Mouse (Mus musculus): Measurements from ENCODE around the gene Ubxn6. TPM values are rescaled to one million over a fixed set of nuclear protein-coding genes. Genes with fewer than 3 reads are reported as not detected.

Gene Ubxn6
- polyA plus RNA-seq, 3 experiments from 2014 or later = 28.7 to 41.6 (median 34.2) TPM

DNA sequence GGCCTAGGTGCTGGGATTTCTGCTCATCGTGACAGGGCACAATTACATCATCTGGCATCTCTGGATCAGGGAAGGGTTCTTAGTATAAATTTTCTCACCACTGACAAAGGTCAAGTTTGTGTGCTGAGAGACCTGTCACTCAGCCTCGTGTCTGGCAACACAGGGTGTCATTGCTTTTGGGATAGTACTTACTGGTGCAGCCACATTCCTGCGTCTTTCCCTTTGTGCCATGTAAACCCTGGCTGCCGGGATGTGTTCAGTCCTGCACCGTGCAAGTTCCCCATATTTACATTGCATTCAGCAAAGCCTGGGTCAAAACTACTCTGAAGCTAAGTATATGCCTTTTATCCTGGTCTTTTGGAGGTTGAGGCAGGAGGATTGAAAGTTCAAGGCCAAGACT is 23.5 kb downstream of the Ubxn6 start:
- ATAC-seq = no peak

DNA sequence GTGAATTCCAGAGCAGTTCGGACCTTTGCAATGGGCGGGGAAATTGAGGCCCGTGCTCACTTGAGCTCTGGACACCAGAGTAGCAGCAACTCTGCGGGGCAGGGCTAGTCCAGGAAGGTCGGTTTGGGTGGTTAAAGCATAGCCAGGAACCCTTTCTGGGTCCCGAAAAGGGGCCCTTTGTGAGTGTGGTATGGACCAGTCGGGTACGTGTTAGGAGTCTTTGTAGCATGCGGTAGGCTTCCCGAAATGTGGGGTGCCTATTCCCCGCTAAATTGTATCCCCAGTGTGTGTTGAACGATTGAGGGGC is 34.0 kb downstream of the Ubxn6 start:
- ATAC-seq = no peak

- ATAC-seq = peak; percentile 71
Observed at GRCm38 (mm10) chr17:56040030-56040856, 34.6 kb downstream of the Ubxn6 start, which contains the start of gene Chaf1a. Gene Chaf1a (plus strand): TSS chr17:56040439.

DNA sequence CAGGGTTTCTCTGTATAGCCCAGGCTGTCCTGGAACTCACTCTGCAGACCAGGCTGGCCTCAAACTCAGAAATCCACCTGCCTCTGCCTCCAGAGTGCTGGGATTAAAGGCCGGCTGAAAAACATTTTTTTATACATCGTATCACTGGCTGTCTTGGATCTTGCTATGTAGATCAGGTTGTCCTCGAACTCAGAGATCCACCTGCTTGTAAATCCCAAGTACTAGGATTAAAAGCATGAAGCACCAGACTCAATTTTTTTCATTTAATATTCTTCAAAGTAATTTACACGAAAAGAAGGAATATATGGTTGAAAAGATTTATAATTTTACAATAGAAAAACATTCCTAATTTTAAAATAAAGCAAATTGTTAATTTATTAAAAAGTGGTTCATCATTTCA is 35.5 kb downstream of the Ubxn6 start:
- no peak for ATAC-seq

DNA sequence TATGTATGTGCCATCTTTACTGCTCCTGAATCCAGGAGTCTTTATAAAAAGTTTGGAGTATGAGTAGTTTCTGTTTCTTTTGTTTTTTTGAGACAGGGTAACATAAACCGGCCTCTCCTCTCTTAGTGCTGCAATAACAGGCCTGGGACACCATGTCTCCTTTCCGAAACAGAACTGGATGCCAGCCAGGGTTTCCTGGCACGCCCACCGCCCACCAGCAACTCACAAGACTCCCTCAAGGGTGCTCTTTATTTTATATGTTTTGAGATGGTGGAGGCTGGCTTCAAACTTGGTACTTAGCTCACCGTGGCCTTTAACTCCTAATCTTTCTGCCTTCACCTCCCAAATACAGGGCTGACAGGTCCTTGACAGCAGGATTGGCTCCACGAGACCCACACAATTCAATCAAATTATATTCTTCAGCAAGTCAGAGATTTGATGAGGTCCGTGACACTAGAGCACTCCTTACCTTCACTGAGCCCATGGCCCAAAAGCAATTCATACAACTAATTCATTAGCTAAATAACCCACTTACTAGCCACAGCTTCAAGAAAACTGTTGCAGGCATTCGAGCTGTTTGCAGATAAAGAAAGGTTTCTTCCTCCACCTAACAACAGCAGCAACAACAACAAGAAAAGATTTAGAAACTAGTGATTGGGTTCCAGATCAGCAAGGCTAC is 36.1 kb downstream of the Ubxn6 start:
- ATAC-seq = no peak

DNA sequence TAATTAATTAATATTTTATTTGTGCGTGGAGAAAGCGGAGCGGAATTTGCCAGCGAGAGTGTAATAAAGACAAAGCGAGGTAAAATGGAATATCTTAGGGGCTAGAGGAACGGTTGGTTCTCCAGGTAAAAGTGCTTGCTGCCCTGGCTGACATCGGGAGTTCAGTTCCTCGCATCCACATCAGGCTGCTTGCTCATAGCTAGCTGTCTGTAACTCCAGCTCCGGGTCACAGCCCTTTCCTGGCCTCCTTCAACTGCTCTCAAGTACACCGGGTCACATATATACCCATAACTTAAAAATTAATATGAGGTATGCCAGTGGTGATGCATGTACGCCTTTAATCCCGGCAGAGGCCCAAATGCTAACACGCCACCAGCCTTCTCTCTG is 37.9 kb downstream of the Ubxn6 start:
- no peak for ATAC-seq

DNA sequence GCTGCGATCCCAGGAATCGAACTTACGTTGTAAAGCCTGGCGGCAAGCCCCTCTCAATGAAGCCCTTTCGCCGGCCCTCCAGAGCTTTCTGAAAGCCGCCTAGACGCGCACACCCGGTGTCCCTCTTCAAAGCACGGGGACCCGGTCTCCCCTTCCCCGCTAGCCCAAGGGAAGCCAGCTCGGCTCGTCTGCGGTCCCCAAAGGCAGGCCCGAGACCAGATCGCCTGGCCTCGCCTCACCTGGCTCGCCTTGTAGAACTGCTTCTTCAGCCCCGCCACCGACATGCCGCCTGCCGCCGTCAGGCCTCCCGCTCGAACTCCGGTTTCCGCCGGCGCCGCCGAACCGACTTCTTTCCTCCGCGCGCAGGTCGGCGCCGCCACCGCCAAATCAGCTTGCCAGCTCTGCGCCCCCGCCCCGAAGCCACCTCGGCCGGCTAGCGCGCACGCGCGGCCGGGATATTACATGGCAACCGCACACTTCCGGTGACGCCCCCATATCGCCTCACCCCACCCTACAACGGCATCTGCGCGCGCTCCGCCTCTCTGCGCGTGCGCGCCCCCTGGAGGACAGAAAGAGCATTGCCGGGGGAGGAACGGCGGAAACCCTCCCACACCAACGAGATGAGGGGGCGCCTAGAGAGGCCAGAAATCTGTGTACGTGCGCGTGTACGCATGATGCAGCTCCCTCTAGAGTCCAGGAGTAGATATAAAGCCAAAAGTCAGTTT is 38.5 kb downstream of the Ubxn6 start, which contains the start of gene Sh3gl1:
Sh3gl1 (minus strand) TSS at position 460 of the 725 bp plus-strand sequence.
- ATAC-seq = peak; percentile 76

GRCm38 (mm10) chr17:56035216-56035615 is 39.6 kb downstream of the Ubxn6 start:
- no peak for ATAC-seq

DNA sequence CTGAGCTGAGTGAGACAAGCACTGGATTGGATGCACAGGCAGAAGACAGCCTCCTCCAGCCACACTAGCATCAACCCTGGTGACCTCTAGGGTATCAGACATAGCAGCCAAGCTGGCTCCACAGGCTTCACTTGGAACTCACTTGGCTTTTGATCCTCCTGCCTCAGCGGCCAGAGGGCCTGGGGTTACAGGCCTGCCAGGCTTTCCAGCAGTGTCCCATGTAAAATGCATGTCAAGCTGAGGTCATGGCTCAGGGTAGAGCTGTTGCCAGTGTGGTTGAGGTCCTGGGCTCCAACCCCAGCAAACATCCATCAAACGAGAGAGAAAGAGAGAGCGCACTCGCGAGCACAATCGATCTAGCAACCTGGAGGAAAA is 40.1 kb downstream of the Ubxn6 start:
- no peak for ATAC-seq

GRCm38 (mm10) chr17:56034040-56034725 is 40.6 kb downstream of the Ubxn6 start:
- peak; percentile 26 for ATAC-seq

GRCm38 (mm10) chr17:56032831-56033230 is 42.0 kb downstream of the Ubxn6 start:
- ATAC-seq = no peak

- no peak for ATAC-seq
Observed at GRCm38 (mm10) chr17:56032127-56032733, 42.6 kb downstream of the Ubxn6 start.

DNA sequence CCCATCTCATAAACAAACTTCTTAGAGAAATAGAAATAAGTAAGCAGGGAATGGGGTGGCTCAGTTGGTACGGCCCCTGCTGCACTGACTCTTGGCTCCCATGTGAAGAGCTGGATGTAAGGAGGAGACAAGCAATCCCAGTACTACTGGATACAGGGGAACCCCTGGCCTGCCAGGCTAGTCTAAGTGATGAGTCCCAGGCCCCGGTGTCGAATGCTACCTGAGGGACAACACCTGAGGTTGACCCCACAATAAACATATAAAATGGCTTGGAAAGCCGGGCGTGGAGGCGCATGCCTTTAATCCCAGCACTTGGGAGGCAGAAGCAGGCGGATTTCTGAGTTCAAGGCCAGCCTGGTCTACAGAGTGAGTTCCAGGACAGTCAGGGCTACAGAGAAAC is 43.4 kb downstream of the Ubxn6 start:
- no peak for ATAC-seq

DNA sequence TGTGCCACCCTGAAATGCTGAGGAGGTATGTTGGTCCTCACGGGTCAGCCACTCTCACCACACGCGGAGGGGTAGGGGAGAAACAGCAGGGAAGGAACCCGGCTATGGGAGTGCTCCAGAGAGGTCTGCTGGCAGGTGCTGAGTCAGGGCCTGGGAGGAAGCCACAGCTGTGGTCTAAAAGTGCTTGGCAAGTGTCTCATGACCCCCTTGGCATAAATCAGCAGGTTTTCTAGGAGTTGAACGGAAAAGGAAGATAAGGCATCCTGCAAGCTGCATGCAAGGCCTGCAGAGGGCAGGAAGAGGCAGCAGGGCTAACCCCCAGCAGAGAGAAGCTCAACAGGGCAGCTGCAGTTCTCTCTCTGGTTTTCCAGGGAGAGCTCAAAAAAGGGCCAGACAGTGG is 43.9 kb downstream of the Ubxn6 start:
- ATAC-seq = no peak

GRCm38 (mm10) chr17:56030238-56030870 is 44.5 kb downstream of the Ubxn6 start:
- no peak for ATAC-seq

GRCm38 (mm10) chr17:56027801-56028441 is 46.9 kb downstream of the Ubxn6 start:
- no peak for ATAC-seq

- no peak for ATAC-seq
Observed at GRCm38 (mm10) chr17:56026881-56027280, 47.9 kb downstream of the Ubxn6 start.

GRCm38 (mm10) chr17:56026303-56026702 is 48.5 kb downstream of the Ubxn6 start:
- no peak for ATAC-seq

DNA sequence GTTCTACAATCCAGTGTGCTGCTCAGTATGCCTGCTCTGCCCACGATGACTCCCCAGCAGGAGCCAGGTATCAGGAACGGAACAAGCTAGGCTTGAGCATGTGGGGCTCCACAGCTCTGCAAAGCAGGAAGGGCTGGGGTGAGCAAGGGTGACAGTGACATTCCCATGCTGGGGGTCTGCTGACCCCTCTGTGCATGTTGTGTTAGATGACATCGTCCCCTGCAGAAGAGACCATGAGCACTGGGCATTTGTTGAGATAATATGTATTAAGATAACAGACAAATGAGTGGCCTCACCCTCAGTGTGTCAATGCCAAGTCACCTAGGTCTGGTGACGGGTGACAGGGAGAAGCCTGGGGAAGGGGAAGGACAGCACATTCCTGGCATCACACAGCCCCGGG is 49.9 kb downstream of the Ubxn6 start:
- no peak for ATAC-seq

DNA sequence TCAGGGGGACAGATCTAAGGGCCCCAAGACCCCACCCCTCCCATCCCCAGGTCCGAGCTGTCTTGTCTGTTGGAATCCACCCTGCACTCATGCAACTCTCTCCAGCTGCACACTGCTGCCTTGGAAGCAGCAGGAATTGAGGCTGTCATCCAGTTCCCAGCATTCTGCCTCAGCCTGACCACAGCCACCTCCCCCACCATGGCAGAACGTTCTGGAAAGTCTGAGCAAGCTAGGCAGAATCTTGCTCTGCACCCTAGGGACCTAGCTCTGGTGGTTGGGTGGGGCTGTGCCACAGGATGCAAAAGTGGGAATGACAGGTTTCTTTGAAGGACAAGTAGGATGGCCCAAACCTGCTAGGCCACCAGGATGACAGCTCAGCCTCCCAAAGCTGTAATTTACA is 50.4 kb downstream of the Ubxn6 start:
- no peak for ATAC-seq

DNA sequence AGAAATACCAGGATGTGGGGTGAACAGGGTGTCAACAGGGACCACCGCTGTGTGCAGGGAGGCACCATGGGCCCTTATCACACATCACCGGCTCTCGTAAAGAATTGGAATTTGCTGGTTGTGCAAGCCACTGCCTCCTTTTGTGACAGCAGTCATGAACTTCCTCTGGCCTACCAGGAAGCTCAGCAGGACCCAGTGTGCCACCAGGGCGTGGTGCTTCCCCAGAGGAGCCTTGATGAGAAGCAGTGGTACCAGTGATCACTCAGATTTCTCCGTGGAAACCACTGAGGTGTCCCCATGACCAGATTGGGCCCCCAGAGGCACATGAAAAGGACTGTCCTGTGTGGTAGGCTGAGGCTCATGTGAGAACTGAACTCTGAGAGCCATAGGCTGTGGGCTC is 51.4 kb downstream of the Ubxn6 start:
- ATAC-seq = peak; percentile 34

- ATAC-seq = no peak
Observed at GRCm38 (mm10) chr17:56022989-56023290, 51.9 kb downstream of the Ubxn6 start.

All from inflammation-experienced regulatory T-cells, adult 6 months (primary cell).